Mouse (Mus musculus) kidney, adult 18-20 months (tissue): Measurements from ENCODE around the gene Ly6g5c.

ENCODE experiments used
- DNase-seq: peaks from one replicate; pipeline ENCODE4 v3.0.0; 2021

The Ly6g5c gene

GRCm38 (mm10) chr17:35147348-35147747 is 39.3 kb downstream of the Ly6g5c start:
- no peak for DNase-seq

DNA sequence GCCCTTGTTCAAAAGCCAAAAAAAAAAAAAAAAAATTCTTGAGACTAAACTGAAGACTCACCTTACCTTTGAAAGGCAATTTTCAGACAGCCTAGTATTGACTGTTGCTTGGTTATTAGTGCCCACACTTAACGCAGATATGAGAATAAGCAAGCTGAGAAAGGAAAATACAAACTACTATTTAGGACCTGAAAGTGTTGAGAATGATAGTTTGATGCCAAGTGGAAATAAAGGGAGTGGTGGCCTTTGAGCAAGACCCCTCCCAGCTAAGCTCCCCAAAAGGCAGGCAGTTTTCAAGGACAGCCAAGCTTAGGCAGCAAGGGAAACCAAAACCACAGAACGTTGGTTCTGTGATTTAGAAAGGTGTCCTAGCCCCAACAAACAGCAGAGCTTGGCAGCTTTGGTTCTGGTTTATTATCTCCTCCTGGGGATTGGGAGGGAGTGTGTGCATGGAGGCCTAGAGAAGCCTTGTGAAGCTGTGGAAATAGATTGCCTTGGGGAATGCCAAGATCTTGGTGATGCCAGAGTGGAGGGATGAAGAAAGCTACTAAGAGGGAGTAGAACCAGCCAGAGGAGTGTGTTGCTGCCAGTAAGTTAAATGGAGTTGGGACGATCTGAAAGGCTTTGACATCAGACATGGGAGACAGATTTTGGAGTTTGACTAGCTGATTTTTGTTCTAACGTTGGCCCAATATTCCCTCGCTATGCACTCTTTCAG is 40.0 kb downstream of the Ly6g5c start:
- DNase-seq: no peak

GRCm38 (mm10) chr17:35152121-35152520 is 44.0 kb downstream of the Ly6g5c start:
- DNase-seq: no peak

- DNase-seq: no peak
These were observed 45.0 kb downstream of the Ly6g5c start for GRCm38 (mm10) chr17:35153077-35153476.

DNA sequence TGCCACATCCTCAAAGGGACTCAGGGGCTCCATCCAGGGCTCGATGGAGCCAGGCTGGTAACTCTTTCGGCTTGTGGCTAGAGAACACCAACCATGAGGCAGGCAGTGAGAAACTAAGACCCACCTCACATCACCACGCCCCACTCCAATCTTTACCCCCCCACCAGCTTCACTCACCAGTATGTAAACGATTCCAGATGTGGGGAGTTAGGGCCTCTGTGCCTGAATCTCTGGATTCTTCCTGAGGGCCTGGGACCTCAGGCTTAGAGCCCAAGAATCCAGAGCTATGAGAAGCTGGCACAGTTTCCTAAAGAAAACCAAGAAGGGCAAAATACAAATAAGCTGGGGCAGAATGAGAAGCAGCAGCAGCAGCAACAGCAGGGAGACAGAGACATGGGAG is 45.9 kb downstream of the Ly6g5c start:
- DNase-seq: no peak

DNA sequence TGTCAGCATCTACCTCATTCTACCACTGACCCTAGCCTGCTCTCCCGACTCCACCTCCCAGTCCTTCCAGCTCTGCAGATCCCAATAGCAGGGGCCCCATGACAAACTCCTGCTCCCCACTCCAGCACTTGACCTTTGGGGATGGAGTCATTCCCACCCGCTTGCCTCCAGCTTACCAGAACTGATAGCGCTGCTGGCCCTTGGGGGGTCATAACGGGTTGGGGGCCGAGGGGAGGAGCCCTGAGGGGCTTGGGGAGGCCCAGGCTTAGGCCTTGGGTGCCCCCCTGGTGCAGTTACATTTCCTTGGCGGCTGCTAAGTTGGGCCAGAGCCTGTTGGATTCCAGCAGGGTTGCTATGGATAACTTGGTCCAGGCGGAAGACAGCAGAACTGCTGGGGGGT is 46.5 kb downstream of the Ly6g5c start:
- no peak for DNase-seq

- DNase-seq: no peak
These were observed 47.4 kb downstream of the Ly6g5c start for GRCm38 (mm10) chr17:35155451-35155850.

GRCm38 (mm10) chr17:35156461-35157200 is 48.6 kb downstream of the Ly6g5c start:
- DNase-seq: no peak

- DNase-seq: no peak
These were observed 49.2 kb downstream of the Ly6g5c start for GRCm38 (mm10) chr17:35157254-35157653.

GRCm38 (mm10) chr17:35157661-35158175 is 49.6 kb downstream of the Ly6g5c start:
- no peak for DNase-seq

- DNase-seq: no peak
These were observed 50.9 kb downstream of the Ly6g5c start for GRCm38 (mm10) chr17:35158850-35159593.

DNA sequence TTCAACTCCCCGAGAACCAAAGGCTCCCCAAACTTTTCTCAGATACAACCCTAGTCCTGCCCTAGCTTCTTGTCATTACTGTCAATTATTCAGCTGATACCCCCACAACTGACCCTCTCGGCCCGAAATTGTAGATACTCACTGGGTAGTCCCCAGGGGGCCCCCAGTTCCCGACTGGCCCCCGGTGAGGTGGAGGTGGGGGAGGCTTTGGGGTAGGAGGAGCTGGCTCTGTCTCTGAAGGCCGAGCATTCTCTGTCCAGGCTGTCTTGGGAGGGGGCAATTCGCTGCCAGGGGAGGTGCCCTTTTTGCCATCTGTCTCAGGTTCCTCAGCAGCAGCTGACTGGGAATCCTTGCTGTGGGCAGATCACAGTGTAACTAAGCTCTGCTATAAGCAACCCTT is 51.6 kb downstream of the Ly6g5c start:
- no peak for DNase-seq

- DNase-seq: no peak
These were observed 53.3 kb downstream of the Ly6g5c start for GRCm38 (mm10) chr17:35161421-35161820.
